Mouse (Mus musculus): Measurements from ENCODE around the gene Milr1.
A peak's percentile ranks its signal among the peaks of the same experiment; 100 is the strongest.
"Not testable (repeated sequence)": the region's sequence is repeated elsewhere in the genome, so short reads cannot be mapped to it uniquely, and the experiment has no call there.

Gene Milr1

DNA sequence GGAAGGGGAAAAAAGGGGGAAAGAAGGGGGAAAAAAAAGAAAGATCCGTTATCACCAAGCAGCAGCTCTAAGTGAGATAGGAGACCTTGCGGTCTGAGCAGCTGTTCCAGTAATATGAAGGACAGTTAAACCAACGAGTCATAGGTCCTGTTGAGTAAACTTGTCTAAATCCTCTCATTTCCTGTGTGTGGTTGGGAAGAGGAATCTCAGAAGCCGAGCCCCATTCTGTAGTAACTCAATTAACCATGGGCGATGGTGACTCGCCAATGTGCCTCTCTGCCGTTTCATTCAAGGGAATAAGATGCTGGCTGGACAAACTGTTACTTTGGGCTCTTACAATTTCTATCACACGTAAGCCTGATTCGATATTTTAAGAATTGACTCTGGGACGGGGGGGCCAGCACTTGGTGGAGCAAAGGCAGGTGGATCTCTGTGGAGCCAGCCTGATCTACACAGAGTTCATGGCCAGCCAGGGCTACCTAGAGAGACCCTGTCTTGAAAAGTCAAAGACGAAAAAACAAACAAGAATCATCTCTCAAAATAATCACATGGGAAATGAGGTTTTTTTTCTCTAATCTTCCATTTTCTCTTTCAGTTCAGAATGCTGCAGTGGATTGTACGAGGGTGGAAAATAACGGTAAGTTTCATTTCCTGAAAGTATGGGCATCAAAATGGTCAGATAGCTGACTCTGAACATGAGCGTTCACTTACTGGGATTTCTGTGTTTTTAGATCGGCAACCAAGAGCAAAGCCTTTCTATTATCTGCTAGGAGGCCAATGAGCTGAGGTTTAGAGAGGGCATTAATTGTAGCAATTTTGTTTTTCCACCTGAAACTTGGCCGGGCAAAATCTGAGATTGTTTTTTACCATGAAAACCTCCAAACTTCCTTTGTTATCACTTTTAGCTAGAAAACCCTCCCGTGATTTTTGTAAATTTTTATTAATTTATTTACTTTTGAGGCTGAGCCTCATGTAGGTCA is at the start of gene Milr1:
Gene Milr1, plus strand, starts transcription at position 188 of the 980 bp plus-strand sequence.
- DNase-seq, result no peak

DNA sequence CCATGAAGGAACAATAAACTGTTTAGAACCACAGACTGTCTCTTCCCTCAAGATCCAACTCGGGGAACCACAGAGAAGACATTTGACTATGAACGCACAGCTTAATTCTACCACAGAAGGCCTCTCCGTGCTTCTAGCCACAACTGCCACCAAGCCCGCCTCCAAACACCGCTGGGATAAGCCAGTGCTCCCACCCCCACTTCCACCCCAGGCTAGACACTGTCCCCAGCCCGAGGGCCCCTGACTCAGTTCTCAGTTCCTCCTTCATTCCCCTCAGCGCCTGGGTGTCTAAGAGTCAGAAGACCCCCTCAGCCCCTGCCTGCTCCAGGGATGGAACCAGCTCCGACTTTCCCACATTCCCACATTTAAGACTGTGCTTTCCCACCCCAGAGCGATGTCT is 49.4 kb upstream of the Milr1 start:
- DNase-seq, result no peak

DNA sequence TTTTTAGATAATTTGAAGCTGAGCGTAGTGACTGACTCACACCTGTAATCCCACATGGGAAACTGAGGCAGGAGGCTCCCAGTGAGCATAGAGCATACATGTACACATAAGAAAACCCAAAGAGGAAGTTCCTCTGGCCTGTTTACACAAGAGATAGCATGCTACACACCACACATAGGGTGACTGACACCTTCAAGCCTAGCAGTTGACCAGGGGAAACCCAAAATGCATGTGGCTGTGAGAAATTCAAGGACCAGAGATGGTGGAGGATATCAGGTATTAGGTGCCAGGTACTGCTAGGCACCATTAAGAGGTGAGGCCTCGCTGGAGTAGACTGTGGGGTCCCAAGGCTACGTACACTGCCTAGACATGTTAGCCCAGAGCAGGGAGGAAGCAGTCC is 48.4 kb upstream of the Milr1 start:
- no peak for DNase-seq

DNA sequence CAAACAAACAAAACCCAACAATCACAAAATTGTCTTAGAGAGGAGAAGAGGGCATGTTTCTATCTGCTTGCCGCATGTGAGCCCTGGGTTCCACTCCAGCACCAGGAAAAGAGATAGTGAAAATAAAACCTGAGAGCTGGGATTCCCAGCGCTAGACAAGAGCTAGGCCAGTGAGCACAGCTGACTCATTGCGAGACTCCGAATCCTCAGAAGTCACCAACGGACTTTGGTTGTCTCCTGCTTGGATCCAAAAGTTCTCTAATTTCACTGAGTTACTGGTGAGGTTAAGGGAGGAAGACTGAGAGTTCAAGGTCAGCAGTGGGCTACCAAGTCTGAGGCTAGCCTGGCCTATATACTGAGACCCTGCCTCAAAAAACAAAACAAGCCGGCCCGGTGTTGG is 47.1 kb upstream of the Milr1 start:
- no peak for DNase-seq

DNA sequence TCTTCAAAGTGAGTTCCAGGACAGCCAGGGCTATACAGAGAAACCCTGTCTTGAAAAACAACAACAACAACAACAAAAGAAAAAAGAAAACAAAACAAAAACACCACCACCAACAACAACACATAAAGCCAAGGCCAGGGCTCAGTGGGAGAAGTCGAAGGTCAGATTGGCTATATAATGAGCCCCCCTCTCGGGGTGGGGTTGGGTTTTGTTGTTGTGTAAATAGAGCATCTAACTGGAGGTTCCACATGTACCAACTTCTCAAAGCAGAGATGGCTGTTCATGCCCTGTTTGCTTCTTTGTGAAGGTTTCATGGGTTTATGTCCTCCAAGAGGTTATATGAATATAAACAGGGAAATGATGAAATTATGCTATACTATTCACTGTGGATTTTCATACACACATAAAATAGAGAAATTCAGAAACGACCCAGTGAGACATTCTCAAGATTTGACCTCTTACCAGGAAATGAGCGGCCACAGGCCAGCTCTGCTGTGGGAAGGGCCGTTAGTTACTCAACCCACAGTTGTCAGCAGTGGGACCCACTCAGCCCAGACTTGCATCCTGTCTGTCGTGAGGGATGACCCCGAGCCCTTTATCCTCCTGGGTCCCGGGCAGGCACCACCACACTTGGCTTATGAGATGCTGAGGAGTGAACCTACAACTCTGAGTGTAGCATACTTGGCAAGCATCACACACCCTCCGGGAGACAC is 46.5 kb upstream of the Milr1 start:
- DNase-seq, result no peak

DNA sequence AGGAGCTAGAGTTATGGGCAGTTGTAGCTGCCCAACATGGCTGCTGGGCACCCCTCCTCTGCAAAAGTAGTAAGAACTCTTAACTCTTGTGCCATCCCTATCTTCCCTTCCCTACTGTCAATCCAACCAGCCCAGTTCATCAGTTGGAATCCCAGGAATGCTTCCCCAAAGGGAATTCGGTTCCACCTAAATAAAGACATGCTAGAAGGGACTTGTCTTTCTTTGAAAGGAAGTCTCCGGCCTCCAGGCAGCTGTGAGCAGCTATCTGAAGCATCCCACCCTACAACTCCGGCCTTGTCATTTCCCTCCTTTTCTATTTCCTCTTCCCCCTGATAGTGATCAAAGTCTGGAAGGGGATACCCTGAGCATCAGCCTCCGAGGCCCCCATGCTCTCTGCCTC is 44.8 kb upstream of the Milr1 start:
- no peak for DNase-seq

DNA sequence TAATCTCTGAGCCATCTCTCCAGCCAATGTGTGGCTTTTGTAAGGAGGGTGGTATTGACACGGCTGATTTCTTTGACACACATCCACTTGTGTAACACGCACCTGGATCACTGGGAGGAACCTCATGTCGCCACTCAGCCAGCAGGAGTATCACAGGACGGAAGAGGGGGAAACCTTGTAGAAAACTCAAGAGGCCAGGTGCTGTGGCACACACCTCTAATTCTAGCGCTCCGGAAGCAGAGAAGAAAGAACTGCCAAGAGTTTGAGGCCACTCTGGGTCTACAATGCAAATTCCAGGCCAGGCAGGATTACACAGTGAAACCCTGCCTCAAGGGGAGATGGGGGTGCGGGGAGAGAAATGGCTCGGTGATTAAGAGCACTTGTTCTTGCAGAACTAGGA is 43.9 kb upstream of the Milr1 start:
- DNase-seq, result no peak

DNA sequence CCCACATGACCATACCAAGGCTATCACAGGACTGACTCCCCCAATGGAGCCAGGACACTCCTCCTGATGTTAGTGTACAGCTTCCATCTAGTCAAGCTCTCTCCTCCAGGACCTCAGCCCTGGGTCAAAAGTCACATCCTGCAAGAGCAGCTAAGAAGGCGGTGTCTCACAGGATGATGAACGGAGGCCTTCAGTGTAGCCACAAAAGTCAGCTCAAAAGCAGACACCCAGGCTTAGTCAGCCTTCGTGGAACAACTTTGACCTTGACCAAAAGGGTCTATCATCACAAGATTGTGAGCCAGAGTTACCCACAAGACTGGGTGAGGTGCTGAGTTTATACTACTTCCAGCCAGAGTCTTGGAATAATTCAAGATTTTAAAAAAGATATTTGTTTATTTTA is 43.2 kb upstream of the Milr1 start:
- DNase-seq, result no peak

DNA sequence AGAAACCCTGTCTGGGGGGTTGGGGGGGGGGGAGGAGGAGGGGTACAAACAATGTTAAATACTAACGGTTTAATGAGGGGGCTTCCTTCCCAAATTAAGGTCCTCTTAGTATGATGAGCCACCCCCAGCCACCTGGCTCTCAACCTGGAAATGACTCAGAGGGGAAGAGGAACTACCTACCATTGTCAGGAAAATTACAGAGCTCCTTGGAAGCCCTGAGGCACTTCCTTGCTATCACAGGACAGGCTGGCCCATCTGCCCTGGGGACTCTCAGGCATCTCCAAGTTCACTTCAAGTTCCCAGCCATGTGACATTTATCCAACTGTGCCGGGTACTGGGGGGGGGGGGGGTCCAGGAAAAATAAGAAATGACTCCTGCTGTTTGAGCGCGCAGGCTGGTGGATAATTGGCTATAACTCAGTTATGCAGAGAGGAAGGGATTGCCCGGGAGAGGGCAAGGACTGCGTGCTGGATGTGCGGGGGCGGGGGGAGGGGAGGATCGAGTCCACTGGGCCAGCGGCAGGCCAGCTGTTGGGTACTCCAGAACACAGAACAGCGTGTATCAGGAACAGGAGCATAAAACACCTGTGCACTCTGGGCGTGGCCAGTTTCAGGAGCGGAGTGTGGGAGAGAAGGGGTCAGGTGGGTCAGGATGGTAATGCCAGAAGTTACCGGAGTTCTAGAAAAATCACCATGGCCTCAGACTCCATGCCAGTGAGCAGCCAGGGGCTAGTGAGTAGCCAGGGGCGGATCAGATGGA is 41.6 kb upstream of the Milr1 start:
- no peak for DNase-seq

DNA sequence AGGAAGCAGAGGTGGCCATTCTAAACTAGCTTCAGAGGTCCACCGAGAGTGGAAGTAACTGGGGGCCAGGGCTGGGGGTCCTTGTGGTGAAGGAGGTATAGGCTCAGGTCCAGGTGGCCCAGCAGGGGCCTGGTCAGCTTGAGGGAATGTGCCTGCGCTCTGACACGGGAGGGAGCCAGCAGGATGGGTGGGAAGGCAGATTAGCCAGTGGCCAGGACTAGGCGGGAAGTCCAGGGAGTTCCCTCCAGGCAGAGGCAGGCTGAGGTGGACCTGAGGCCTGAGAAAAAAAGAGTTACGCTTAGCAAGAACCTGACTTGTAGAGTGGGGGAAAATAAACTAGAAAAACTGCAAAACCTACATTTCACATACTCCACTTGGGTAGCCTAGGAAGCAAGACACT is 40.2 kb upstream of the Milr1 start:
- no peak for DNase-seq

DNA sequence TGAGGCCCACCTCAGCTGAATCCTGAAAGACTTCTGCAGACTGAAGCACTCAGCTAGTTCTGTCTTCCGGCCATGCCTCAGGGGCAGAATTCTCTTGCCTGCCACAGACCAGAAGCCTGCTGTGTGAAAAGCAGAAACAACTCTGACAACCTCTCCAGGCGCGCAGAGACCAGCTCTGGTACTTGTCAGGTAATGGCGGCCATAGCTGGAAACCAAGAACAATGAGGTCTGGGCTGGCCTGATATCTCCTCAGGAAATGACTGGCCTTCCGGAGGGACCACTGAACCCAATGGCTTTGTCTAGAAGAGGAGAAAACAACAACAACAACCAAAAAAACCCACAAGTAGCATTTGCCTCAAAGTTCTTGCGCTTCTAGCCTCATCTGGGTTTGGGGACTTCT is 36.0 kb upstream of the Milr1 start:
- no peak for DNase-seq

DNA sequence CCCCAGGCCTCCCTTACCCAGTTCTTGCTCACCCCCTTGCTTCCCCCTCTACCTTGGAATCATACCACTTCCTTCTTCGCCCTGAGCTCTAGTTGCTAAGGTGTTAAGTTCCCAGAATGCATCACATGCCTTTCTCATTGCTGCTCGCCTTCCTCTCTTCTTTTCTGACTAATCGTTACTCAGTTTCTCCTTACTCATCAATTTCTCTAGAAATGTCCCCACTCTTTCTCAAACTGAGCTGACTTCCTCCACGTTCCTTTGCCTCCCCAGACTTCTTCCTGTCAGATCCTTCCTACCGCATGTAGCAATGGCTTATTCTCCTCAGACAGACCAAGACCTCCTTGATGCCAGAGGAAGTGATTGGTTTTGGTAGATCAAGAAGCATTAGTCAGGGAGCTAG is 34.5 kb upstream of the Milr1 start:
- DNase-seq, result no peak

DNA sequence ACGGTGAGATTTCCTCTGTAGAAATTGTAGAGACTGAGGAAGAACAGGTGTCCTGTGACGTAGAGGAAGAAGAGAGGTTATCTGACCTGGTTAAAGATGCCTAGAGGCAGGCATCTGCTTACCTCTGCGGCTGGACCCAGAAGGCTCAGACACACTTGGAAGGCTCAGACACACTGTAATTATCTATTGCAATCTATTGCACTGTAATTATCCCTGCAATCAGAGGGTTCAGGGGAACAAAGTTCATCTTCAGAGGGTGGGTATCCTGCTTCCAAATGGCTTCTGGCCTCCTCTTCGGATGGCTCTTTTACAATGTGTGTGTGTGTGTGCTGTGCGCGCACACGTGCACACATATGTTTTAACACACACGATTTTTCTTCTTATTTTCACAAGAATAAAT is 30.6 kb upstream of the Milr1 start:
- DNase-seq, result no peak

DNA sequence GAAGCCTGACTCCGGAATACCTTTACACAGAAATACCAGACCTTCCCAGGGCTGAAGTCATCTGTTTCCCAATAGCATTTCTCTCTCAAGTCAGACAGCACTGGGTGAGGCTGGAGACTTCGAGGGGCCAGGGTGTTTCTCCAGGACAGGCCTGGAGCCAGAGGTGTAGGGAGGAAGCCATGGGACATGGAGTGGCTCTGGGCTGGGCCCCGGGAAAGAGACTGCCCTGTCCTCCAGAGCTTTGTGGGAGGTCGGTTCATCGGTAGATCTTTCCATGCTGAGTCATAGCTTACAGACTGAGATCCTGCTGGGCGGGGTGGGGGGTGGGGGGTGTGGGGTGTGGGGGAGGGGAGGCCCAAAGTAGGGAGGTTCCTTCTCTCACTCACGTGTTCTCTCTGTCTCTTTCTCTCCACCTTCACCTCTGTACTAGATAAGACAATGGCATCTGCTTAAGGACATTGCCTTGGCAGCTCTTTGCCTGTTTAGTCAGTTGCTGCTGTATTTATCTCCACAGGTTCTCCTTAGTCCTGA is 28.1 kb upstream of the Milr1 start:
- no peak for DNase-seq

DNA sequence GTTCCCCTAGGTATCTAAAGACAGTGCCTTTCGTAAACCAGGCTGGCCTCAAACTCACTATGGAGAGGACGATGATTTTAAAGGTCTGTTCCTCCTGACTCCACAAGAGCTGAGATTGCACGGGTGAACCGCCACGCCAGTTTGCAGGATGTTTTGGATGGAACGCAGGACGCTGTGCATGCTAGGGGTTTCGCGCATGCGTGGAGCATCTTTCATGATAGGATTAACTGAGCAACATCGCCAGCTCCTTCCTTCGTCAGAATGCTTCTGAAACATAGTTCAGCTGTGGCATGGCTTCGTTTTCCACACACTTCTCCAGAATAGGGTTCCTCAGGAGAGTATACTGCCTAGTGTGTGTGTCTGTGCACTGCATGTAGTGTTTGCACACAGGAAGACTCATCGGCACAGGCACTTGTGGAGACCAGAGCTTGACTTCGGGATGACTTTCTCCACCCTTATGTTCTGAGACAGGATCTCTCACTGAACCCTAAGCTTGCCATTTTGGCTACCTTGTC is 27.4 kb upstream of the Milr1 start:
- DNase-seq, result peak; percentile 12

DNA sequence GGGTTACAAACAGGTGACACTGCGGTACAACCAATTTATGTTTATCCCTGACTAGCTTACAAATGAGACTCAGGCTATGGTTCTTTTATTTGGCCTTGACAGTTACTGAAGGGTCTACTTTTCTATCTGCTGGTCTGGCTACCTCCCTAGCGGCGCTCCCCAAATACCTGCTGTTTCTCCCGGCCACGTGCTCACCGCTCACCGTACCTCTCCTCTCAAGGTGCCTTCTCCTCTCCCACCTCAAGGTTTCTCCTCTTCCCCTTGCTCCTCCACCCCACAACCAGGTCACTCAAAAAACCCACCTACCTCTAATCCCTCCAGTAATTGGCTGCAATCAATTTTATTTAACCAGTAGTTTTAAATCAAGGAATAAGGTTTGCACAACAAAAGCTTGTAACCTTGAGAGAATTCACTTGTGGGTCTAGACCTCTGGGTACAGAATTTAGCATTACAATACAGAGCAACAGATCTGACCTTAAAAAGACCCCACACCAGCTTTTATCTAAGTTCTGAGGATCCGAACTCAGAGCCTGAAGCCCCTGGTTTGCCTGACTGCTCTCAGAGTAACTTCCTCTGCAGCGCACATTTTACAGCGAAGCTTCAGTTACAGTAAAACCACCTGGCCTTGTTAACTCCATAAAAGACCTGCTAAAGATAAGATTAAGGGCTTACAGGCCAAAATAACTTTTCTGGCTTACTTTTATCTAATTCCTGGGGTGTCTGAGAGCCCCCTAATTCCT is 26.7 kb upstream of the Milr1 start:
- no peak for DNase-seq

DNA sequence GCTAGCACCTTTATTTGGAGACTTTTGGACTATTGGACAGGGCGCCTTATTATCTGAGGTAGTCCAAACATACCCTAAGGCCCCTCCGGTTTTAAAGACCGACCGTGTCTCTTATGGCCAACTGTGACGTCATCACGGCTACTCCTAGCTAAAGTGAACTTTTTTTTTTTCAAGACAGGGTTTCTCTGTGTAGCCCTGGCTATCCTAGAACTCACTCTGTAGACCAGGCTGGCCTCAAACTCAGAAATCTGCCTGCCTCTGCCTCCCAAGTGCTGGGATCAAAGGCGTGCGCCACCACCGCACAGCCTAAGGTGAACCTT is 26.1 kb upstream of the Milr1 start:
- DNase-seq, result not testable (repeated sequence)

DNA sequence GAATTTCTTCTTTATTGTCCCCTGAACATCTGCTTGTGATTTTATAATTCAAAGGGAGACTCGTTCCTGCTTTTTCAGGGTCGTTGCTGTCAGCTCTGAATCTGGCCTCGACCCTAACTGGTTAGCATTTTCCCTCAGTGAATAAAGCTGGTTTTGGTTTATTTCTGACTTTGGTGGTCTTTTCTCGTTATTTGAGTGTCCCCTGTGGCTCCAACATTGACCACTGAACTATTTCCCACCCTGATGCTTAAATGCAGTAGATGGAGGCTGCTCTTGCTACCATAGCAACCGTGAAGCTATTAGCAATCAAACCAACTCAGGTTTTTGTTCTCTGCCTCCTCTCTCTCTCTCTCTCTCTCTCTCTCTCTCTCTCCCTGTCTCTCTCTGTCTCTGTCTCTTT is 23.1 kb upstream of the Milr1 start:
- no peak for DNase-seq

DNA sequence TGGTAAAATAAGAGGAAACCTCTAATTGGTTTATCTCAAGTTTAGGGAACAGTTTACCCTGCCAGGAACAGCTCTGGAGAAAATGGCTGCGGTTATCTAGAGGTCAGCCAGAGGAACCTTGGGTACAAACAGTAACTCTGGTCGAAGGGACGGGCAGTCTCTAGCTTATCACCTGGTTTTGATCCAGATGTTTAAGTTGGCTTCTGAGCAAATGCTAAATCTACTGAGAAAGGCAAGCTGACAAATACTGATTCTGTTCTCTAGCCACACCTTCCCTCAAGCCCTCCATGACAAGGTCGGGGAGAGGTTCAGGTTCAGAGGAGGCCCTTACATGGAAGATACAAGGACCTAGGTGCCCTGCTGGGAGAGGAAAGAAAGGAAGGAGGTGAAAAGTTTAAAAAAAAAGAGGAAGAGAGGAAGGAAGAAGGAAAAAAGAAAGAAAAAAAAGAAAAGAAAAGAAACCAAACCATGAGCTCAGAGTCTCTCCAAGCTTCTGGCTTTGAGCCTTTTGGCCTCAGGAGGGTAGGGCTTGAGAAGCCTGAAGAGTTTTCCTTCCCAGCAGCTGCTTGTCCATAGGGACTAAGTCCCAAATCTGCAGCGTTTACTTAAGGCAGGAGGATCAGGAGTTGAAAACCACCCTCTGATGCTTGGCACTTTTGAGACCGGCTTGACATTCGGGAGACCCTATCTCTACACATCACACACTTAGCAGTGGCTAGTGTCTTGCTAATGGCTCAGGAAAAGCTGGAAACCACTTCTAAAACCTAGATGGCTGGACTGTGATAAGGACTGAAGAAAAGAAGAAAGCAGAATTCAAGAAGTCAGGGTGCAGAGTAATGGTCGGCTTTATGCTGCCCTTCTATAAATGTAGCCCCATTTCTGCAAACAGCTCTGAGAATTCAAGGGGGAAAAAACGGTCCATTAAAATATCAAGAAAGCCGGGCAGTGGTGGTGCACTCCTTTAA is 22.3 kb upstream of the Milr1 start:
- DNase-seq, result no peak

DNA sequence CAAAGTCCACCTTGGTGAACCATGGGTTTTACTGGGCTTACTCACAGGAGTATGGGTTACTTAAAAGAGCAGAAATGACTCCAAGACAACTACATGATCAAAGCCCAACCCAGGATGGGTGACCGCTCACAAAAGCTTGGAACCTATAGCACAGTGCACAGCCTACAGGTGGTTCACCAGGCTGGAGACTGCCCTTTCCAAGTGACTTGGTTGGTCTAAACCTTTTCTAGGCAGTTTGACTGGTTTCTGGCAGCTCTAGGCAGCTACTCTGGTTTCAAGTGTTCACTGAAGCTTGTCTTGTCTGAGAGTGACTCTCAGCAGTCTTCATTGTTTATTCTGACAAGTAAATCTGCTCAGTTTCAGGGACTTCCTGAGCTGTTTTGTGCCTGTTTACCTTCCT is 21.4 kb upstream of the Milr1 start:
- no peak for DNase-seq

DNA sequence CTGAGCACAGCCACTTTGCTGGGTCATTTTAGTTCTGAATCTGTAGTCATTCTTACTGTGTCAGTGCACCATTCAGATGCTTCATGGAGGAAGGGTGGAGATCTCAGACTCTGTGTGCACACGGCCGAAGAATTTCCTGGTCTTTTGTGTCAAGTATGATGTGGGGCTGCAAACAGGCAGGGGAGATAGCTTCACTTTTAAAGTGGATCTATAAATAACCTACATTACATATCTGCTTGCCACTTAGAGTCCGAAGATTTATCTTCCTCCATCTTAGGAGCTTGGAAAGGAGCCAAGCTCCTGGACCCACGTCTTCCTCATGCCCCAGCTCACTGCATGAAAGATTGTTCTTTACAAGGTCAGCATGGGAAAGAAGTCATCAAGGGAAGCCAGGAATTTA is 20.3 kb upstream of the Milr1 start:
- DNase-seq, result no peak
